Mouse (Mus musculus): Measurements from ENCODE around the gene Pex14. TPM values are rescaled to one million over a fixed set of nuclear protein-coding genes. Genes with fewer than 3 reads are reported as not detected.

The Pex14 gene
- polyA plus RNA-seq, 1 experiment from 2014 or later = 51.1 TPM

DNA sequence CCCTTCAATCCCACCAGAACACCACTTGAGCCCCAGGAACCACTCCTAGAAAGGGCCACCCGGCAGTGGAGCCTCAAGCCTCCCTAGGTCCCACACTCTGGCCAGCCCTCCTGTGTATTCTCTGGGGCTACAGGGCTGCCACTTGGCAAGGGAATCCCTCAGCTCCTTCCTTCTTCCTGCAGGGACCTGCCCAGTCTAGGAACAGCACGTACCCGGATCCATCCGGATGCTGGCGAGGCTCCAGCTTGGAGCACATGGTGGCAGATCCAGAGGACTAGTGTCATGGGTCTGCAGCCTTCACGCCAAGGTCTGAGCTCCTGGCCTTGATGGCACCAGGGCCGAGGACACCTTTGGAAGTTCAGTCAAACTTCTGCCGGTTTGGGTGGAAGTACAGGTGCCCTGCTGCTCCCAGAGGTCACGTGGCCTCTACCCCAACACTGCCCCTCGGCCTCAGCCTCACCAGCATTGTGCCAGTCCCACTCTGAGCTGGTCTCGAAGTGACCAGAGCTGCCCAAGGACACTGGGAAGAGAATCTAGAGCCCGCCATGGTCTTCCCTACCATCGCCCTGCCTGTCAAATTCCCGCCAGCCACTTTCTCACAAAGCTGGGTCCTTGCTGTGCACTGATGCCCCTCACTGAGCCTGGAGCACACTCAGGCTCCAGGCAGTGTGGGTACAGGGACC, 144.4 kb downstream of the Pex14 start:
- no peak overlapping the region for H3K9ac ChIP-seq

DNA sequence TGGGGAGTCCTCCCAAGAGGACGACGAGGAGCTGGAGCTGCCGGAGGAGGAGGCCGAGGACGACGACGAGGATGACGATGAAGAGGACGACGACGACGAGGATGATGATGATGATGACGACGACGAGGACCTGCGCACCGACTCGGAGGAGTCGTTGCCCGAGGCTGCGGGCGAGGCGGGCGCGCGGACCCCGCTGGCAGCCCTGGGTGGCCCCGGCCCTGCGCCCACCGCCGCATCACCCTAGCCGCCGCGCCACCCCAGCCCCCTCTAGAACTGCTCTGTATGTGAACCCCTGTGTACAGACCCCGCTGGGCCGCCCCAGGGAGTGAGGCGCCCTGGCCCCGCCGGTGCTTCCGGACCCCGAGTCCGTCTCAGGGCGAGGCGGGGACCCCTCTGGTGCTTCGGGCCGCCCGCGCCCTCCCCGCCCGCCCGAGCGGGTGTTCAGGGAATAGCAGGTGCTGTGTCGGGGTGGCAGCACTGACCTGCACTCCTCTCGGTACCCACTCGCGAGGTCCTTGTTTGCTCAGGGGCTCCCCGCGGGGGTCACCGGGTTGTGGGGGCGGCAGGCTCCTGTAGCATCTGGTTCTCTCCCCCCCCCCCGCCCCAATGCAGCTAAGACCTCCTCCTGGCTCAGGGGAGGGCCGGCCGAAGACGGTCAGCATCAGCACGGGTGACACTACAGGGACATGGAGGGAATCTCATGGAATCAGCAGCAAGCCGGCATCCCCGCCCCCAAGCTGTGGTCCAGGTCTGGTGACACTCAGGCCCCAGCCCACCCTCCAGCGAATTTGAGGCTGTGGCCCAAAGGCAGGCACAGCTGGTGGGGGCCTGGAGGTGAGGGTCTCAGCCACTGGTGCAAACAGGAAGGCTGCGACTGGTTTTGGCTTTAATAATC, 147.1 kb downstream of the Pex14 start:
- peak overlapping the region; percentile 22 for H3K9ac ChIP-seq
- ATAC-seq (ENCODE audit: borderline replicate concordance, extremely low read depth, low FRiP score, low TSS enrichment) = no peak
- peaks cover 66% of the 10 kb centered on the region for H3K4me1 ChIP-seq

More for the DNA sequence above, 144.4 kb downstream of the Pex14 start:
- WGBS = 72% methylated on average over 14 of the region's 14 CpGs
- ATAC-seq (ENCODE audit: borderline replicate concordance, extremely low read depth, low FRiP score, low TSS enrichment) = peak; percentile 27; the same call in 1 of the 2 replicates
- Histone ChIP-seq H3K36me3 (no peaks in the 10 kb centered on the region), H3K4me2 (no peak overlapping the region), H3K4me1 (peaks cover 49% of the 10 kb centered on the region), H3K27me3 (peaks cover 38% of the 10 kb centered on the region), H3K9me3 (no peaks in the 10 kb centered on the region), H3K4me3 (no peak overlapping the region), H3K27ac (peak overlapping the region; percentile 58)

DNA sequence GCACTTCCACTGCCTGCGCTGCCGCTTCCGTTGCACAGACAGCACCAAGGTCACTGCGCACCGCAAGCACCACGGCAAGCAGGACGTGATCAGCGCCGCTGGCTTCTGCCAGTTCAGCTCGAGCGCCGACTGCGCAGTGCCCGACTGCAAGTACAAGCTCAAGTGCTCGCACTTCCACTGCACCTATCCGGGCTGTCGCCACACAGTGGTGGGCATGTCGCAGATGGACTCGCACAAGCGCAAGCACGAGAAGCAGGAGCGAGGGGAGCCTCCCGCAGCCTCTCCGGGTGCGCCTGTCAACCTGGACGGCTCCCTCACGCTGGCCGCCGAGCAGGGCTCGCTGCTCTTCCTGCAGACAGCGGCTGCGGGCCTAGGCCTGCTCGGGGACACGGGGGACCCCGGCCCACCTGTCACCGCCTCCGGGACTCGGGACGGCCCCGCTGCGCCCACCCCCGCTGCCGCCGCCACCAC, 147.8 kb downstream of the Pex14 start:
- H3K27ac ChIP-seq = no peak overlapping the region
- peak overlapping the region; percentile 69 for H3K4me2 ChIP-seq
- H3K9ac ChIP-seq = peak overlapping the region; percentile 22
- peaks cover 57% of the 10 kb centered on the region for H3K27me3 ChIP-seq
- peak overlapping the region; percentile 31 for H3K4me3 ChIP-seq
- H3K4me1 ChIP-seq = peaks cover 68% of the 10 kb centered on the region
- ATAC-seq (ENCODE audit: borderline replicate concordance, extremely low read depth, low FRiP score, low TSS enrichment) = no peak
- H3K9me3 ChIP-seq = no peaks in the 10 kb centered on the region
- no peaks in the 10 kb centered on the region for H3K36me3 ChIP-seq
- WGBS = 4% methylated on average over 44 of the region's 44 CpGs

More for the DNA sequence above, 147.1 kb downstream of the Pex14 start:
- peaks cover 57% of the 10 kb centered on the region for H3K27me3 ChIP-seq
- H3K9me3 ChIP-seq = no peaks in the 10 kb centered on the region
- WGBS = 8% methylated on average over 55 of the region's 69 CpGs
- H3K4me3 ChIP-seq = peak overlapping the region; percentile 31
- no peaks in the 10 kb centered on the region for H3K36me3 ChIP-seq
- peak overlapping the region; percentile 69 for H3K4me2 ChIP-seq
- H3K27ac ChIP-seq = no peak overlapping the region

DNA sequence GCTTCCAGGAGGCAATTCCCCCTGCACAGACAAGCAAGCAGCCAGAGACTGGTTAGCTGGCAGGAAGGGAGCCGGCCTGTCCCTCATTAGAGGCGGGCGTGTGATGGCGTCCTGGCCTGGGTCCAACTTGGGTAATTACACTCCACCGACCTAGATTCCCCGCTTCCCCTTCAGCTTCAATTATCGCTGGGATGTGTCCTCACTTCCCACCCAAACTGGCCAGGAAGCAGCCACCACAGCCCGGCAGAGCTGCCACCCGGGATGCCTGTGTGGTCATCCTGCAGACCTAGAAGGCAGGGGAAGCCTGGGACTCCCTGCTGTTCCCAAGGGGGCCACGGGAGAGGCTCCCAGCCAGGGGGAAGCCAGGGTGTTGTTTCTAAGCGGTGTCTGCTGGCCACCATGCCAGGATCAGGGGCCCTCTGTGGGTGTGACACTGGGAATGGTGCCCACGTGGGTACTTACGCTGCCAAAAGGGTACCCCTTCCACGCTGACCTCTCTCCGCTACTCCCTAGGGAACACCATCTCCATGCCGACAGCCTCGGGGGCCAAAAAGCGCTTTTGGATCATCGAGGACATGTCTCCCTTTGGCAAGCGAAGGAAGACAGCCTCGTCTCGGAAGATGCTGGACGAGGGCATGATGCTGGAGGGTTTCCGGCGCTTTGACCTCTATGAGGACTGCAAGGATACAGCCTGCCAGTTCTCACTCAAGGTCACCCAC, 148.6 kb downstream of the Pex14 start:
- H3K9ac ChIP-seq = no peak overlapping the region

DNA sequence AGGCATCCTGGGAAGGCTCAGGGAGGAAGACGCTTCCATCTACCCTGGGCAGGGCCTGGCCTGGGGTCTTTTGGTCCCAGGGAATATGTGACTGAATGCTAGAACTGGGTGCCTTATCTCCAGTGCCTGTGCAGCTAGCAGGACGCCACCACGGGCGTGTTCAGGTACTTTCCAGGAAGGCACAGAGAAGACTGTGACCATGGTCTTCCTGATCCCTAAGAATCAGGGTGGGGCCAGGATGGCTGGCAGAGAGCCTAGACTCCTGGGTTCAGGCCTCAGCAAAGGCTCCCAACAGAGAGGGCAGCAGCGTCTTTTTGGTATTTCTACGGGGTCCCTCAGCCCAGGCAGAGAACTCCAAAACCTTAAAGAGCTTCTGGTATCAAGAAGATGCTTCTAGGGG, 149.2 kb downstream of the Pex14 start:
- no peak for ATAC-seq (ENCODE audit: borderline replicate concordance, extremely low read depth, low FRiP score, low TSS enrichment)
- peak overlapping the region; percentile 60 for H3K27ac ChIP-seq
- 62% methylated on average over 6 of the region's 6 CpGs for WGBS
- H3K4me1 ChIP-seq = peaks cover 59% of the 10 kb centered on the region
- H3K4me2 ChIP-seq = no peak overlapping the region
- H3K27me3 ChIP-seq = peaks cover 57% of the 10 kb centered on the region
- no peak overlapping the region for H3K4me3 ChIP-seq
- H3K9ac ChIP-seq = no peak overlapping the region; the same call in 1 of the 2 replicates
- no peaks in the 10 kb centered on the region for H3K36me3 ChIP-seq
- no peaks in the 10 kb centered on the region for H3K9me3 ChIP-seq

More for the DNA sequence above, 148.6 kb downstream of the Pex14 start:
- Histone ChIP-seq H3K36me3 (no peaks in the 10 kb centered on the region), H3K27me3 (peaks cover 57% of the 10 kb centered on the region), H3K4me1 (peaks cover 63% of the 10 kb centered on the region), H3K4me3 (no peak overlapping the region), H3K4me2 (peak overlapping the region; percentile 69; the same call in 1 of the 2 replicates), H3K27ac (peak overlapping the region; percentile 60), H3K9me3 (no peaks in the 10 kb centered on the region)
- ATAC-seq (ENCODE audit: borderline replicate concordance, extremely low read depth, low FRiP score, low TSS enrichment) = 0 out of 2 replicates have a peak, but pooled peaks have one; percentile 8
- 29% methylated on average over 25 of the region's 25 CpGs for WGBS

DNA sequence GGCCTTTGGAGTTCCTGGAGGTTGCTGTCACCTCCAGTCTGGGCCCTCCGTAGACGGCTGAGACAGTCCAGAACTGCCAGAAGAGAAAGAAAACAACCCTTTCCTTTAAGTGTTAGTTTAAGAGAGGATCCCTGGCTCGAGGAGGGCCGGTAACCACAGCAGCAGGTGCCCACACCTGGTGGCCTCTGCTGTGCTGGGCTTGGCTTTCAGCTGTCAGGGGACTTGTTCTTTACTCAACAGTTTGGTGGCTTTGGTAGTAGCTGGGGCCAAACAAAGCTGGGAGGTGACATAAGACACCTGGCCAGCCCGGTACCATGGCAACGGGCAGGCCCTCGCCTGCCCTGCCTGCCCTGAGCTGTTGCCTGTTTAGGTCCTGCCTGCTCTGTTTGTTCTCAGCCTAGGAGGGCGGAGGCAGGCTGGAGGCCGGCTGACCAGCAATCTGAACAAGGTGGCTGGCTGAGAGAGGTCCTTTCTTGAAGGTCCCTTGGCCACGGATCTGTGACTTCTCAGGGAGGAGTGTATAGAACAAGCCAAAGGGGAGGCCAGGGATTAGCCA, 151.8 kb downstream of the Pex14 start:
- Histone ChIP-seq H3K36me3 (no peaks in the 10 kb centered on the region), H3K27me3 (peaks cover 45% of the 10 kb centered on the region), H3K4me2 (no peak overlapping the region), H3K4me1 (peaks cover 50% of the 10 kb centered on the region), H3K9me3 (no peaks in the 10 kb centered on the region), H3K9ac (no peak overlapping the region), H3K4me3 (no peak overlapping the region), H3K27ac (peak overlapping the region; percentile 51)
- 32% methylated on average over 10 of the region's 10 CpGs for WGBS
- no peak for ATAC-seq (ENCODE audit: borderline replicate concordance, extremely low read depth, low FRiP score, low TSS enrichment)

DNA sequence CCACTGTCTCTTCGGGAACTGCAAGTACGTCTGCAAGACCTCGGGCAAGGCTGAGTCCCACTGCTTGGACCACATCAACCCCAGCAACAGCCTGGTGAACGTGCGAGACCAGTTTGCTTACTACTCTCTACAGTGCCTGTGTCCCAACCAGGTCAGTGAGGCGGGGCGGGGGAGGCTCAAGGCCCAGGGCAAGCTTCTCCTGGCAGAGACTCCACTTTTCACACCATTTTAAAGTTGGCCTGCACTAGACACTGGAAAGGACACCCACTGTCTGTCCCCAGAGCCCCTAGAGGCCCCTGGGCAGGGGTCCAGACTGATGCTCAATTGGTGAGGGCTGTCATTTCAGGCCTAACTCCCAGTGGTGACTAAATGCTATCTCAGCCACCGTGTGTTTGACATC, 153.6 kb downstream of the Pex14 start:
- Histone ChIP-seq H3K36me3 (no peaks in the 10 kb centered on the region), H3K4me2 (no peak overlapping the region), H3K9me3 (no peaks in the 10 kb centered on the region), H3K27ac (no peak overlapping the region), H3K4me1 (peaks cover 36% of the 10 kb centered on the region), H3K4me3 (no peak overlapping the region), H3K27me3 (peaks cover 26% of the 10 kb centered on the region), H3K9ac (no peak overlapping the region)
- ATAC-seq (ENCODE audit: borderline replicate concordance, extremely low read depth, low FRiP score, low TSS enrichment) = no peak
- 68% methylated on average over 8 of the region's 8 CpGs for WGBS

DNA sequence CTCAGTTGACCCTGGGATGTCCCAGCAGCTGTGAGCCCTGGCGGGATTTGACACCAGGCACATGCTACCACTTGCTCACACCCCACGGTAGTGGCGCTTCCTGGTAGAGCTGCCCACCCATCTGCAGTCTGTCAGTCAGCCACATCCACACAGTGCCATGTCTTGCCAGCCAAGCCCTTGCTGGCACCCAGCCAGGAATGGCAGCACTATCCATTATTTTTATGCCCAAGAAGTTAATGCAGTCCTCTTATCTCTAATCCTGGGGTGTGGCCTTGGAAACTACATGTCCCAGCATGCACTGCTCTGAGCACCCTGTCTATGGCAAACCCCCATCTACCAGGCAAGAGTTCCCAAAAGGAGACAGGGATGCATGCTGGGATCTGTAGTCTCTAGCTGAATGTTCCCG, 154.2 kb downstream of the Pex14 start:
- no peak overlapping the region for H3K27ac ChIP-seq
- H3K4me1 ChIP-seq = peaks cover 36% of the 10 kb centered on the region
- no peak overlapping the region for H3K4me3 ChIP-seq
- no peaks in the 10 kb centered on the region for H3K36me3 ChIP-seq
- no peaks in the 10 kb centered on the region for H3K9me3 ChIP-seq
- H3K4me2 ChIP-seq = no peak overlapping the region
- 0 out of 2 replicates have a peak, but pooled peaks have one; percentile 27 for ATAC-seq (ENCODE audit: borderline replicate concordance, extremely low read depth, low FRiP score, low TSS enrichment)
- peaks cover 20% of the 10 kb centered on the region for H3K27me3 ChIP-seq
- 76% methylated on average over 4 of the region's 4 CpGs for WGBS
- no peak overlapping the region for H3K9ac ChIP-seq

DNA sequence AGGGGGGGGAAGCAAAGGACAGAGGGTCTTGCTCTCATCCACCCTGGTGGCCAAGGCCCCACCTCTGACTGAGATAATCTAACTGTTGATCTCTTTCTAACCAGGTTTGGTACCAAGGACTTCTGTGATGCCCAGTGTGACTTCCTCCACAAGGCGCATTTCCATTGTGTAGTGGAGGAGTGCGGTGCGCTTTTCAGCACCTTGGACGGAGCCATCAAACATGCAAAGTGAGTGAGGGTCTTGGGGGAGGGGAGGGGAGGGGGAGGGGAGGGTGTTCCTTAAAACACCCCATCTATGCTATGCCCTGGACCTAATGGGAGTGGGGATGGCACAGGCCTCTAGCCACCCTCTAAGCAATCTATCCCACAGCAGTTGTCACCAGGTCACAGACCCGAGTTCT, 156.6 kb downstream of the Pex14 start:
- Histone ChIP-seq H3K4me2 (no peak overlapping the region), H3K9ac (no peak overlapping the region), H3K9me3 (no peaks in the 10 kb centered on the region), H3K27ac (no peak overlapping the region), H3K36me3 (no peaks in the 10 kb centered on the region), H3K27me3 (peaks cover under 1% of the 10 kb centered on the region; the same call in 1 of the 2 replicates), H3K4me3 (no peak overlapping the region), H3K4me1 (peaks cover 30% of the 10 kb centered on the region)
- 44% methylated on average over 5 of the region's 5 CpGs for WGBS
- no peak for ATAC-seq (ENCODE audit: borderline replicate concordance, extremely low read depth, low FRiP score, low TSS enrichment)

DNA sequence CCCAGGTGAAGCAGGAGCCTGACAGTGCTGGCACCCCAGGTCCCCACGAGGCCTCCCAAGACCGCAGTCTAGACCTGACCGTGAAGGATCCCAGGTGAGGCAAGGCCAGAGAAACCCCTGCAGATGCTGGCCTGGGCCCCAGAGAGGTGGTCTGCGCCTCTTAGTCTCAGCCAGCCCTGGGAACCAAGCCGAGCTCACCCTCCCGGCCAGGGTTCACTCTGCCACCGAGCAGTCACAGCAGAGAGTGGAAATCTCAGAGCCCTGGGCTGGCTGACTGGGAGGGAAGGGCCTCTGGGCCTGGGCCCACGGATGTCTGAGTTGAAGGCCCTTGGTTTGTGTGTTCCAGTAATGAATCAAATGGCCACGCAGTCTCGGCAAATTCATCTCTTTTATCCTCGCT, 158.4 kb downstream of the Pex14 start:
- Histone ChIP-seq H3K9me3 (no peaks in the 10 kb centered on the region), H3K36me3 (no peaks in the 10 kb centered on the region), H3K4me3 (no peak overlapping the region), H3K27ac (peak overlapping the region; percentile 48), H3K4me1 (peaks cover 22% of the 10 kb centered on the region), H3K9ac (0 out of 2 replicates have a peak overlapping the region, but pooled peaks have one; percentile 6), H3K27me3 (no peaks in the 10 kb centered on the region), H3K4me2 (peak overlapping the region; percentile 44; the same call in 1 of the 2 replicates)
- WGBS = 46% methylated on average over 11 of the region's 11 CpGs
- ATAC-seq (ENCODE audit: borderline replicate concordance, extremely low read depth, low FRiP score, low TSS enrichment) = no peak

DNA sequence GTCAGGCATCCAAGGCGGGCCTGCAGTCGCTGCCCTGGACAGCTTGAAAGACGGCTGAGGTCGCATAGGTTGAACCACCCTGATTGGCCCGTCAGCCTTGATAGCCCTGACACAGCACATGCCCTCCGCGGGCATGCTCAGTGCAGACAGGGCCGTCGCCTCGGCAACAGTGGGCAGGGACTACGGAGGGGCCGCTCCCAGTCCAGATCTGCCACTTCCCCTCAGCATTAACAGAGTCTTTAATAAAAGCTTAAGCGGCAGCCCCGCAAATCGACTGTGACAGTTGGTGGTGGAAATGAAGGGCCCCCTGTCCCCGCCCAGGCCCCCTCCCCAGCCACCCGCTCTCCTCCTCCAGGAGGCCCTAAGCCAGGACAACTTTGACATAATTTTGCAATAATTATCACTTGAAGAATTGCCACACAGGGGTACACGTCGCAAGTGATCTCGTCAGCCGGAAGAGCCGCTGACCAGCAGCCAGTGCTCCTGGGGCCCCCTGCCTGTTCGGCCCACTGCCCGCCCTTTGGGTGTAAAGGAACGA, 158.9 kb downstream of the Pex14 start:
- Histone ChIP-seq H3K27ac (peak overlapping the region; percentile 48), H3K9ac (0 out of 2 replicates have a peak overlapping the region, but pooled peaks have one; percentile 6), H3K27me3 (no peaks in the 10 kb centered on the region), H3K4me1 (peaks cover 21% of the 10 kb centered on the region), H3K9me3 (no peaks in the 10 kb centered on the region), H3K4me3 (peak overlapping the region; percentile 14; the same call in 1 of the 2 replicates), H3K36me3 (no peaks in the 10 kb centered on the region), H3K4me2 (peak overlapping the region; percentile 44)
- 8% methylated on average over 25 of the region's 25 CpGs for WGBS
- ATAC-seq (ENCODE audit: borderline replicate concordance, extremely low read depth, low FRiP score, low TSS enrichment) = peak; percentile 83
